Mouse (Mus musculus): Measurements from ENCODE around the gene Hoxd9.

Hoxd9 gene

GRCm38 (mm10) chr2:74683471-74683951 is 14.0 kb upstream of the Hoxd9 start:
- DNase-seq (ENCODE audit: extremely low spot score): no peak

- no peak for DNase-seq (ENCODE audit: extremely low spot score)
These were observed 13.4 kb upstream of the Hoxd9 start for GRCm38 (mm10) chr2:74684106-74684505.

DNA sequence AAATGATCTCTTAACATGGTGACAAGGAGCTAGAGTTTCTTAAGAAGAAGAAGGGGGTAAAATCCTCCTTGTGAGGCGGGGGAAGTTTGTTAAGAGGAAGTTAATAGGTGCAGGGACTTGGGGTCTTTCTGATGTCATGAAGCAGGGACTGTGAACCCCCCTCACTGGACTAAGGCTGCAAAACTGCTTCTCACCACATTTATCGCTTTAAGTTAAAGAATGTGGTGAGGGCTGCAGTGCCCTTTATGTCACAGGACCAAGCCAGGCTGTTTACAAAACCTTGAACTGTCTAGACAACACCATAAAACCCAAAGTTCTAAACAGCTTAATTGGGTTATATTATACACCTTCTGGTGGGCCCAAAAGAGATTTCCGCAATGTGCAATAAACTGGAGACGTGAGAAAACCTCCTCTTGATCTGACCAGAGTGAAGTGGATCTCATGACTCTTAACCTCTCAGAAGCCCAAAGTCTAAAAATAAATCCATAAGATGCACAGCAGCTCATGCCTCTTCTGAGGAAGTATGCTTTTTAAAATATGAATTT is 12.4 kb upstream of the Hoxd9 start:
- no peak for DNase-seq (ENCODE audit: extremely low spot score)

DNA sequence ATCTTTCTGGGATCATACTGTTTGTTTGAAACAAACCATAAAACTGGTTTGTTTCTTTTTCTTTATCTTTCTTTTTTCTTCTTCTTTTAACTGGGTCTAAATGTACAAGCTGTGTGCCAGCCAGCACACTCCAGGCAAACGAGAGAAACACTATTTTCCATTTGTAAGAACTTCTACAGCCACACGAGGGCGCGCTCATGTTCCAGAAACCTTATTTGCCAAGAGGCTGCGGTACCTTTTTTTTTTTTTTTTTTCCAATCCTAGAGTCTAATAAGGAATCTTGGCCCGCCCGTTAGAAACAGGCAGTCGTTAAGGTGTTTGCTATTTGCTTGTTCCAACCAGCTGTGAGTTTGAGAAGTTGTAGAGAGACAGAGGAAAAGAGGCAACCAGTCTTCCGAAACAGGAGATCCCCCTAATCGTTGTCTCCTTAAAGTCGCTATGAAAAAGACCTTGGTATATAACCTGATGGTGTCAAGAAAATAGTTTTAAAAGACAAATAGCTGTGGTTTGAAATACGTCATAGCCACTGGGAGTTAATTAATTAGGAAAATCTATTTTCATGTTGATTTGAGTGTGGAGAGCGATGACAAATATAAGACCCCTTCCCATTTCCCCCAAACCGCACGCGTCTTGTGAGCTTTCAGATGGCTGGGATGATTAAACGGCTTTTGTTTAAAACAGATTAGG is 11.1 kb upstream of the Hoxd9 start:
- no peak for DNase-seq (ENCODE audit: extremely low spot score)

DNA sequence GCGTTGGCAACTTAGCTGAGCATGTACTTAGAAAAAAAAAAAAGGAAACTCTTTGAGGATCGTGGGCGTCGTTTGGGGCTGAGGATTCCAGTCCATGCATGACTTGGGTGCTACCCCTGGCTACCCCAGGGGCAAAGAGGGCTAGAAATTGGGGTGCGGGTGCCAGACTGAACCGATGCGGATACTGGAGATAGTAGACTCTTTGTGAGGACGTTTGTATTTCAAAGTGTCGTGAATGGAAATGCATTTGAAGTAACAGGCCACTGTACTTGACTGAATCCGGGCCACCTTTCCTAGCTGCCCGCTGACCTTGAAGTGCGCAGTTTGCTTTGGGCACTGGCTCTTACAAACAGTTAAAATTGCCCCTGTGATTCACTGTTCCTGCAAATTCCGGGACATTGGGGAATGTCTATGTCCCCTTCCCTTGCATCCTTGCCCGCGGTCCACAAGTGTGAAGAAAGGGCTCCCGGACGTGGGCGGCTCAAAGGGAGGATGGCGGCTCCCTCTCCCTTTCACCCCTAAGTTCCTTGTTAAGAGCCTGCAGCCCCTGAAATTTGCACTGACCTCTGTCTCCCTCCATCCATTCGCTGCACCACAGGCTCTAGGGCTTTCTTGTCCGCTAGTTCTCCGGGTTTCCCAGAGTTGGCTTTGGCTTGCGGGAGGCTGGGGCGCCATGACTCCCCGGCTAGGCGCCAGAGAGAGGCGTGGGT is 10.4 kb upstream of the Hoxd9 start:
- no peak for DNase-seq (ENCODE audit: extremely low spot score)

GRCm38 (mm10) chr2:74687698-74688555 is 9.6 kb upstream of the Hoxd9 start:
- no peak for DNase-seq (ENCODE audit: extremely low spot score)

- no peak for DNase-seq (ENCODE audit: extremely low spot score)
These were observed 8.5 kb upstream of the Hoxd9 start for GRCm38 (mm10) chr2:74688795-74689573.

GRCm38 (mm10) chr2:74689574-74690337 is 7.8 kb upstream of the Hoxd9 start:
- no peak for DNase-seq (ENCODE audit: extremely low spot score)

DNA sequence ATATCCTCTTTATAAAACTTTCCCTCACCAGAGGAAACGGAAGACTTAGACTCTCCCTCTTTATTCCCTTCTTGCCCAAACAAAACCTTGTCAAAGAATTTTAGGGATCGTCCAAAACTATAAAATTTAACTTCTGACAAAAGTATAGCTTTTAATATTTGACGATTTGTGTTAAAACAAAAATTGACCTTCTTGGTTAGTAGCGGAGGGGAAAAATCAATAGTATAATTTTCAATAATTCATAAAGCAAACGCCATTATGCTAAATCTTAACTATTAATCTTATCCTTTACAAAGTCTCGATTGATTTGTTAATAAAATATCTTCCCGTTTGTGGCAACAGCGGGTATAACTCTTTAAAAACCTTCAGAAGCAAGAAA is 7.2 kb upstream of the Hoxd9 start:
- DNase-seq (ENCODE audit: extremely low spot score): no peak

GRCm38 (mm10) chr2:74691022-74691951 is 6.2 kb upstream of the Hoxd9 start, which contains the start of gene Hoxd10:
Gene Hoxd10 (plus strand): TSS chr2:74691924.
- peak; percentile 85 for DNase-seq (ENCODE audit: extremely low spot score)

- no peak for DNase-seq (ENCODE audit: extremely low spot score)
These were observed 5.3 kb upstream of the Hoxd9 start for GRCm38 (mm10) chr2:74691995-74692807.

DNA sequence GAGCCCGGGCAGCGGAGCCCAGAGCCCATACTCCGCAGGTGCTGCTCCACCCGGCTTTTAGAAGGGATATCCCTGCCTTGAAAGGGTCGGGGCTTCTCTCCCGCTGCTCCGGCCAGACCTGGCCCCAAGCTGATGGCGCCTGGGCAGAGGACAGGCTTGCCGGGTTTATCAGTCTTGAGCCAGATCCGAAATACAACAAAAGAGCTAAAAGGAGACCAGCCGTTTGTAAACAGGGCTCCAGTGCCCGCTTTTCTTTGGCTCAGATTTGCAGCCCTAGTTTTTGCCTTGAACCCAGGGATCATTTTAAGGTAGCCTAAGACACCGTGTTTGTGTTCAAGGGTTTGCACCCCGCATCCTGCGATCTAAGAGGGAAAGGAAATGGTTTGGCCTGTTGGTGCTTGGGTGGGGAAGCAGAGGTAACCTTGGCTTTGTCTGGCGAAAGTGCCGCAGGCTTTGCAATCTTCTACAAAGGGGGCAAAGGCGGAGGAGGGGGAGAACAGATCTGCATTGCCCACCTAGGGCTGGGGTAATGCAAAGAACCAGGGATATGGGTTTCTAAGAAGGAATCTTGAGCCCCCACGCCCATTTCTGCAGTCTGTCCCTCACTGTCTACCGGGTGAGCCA is 4.6 kb upstream of the Hoxd9 start:
- no peak for DNase-seq (ENCODE audit: extremely low spot score)

DNA sequence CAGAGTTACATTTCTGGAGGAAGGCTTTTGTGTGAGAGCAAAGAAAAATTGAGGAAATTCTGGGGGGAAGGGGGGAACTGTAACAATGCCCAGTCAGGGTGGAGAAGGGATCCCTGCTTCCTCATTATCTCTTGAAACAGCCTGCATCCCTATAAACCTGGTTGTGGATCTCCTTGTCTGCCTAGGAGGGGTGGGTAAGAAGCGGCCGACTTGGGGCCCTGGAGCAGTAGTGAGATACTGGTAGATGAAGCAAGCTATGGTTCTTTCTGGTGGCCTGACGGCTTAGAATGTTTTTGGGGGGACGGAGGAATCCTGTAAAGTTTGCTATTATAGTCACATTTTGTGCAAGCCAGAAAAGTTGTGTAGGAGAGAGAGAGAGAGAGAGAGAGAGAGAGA is 4.1 kb upstream of the Hoxd9 start:
- no peak for DNase-seq (ENCODE audit: extremely low spot score)

GRCm38 (mm10) chr2:74694066-74694465 is 3.5 kb upstream of the Hoxd9 start:
- no peak for DNase-seq (ENCODE audit: extremely low spot score)

GRCm38 (mm10) chr2:74695383-74695782 is 2.1 kb upstream of the Hoxd9 start:
- DNase-seq (ENCODE audit: extremely low spot score): no peak

GRCm38 (mm10) chr2:74695813-74696430 is 1.6 kb upstream of the Hoxd9 start:
- DNase-seq (ENCODE audit: extremely low spot score): no peak

DNA sequence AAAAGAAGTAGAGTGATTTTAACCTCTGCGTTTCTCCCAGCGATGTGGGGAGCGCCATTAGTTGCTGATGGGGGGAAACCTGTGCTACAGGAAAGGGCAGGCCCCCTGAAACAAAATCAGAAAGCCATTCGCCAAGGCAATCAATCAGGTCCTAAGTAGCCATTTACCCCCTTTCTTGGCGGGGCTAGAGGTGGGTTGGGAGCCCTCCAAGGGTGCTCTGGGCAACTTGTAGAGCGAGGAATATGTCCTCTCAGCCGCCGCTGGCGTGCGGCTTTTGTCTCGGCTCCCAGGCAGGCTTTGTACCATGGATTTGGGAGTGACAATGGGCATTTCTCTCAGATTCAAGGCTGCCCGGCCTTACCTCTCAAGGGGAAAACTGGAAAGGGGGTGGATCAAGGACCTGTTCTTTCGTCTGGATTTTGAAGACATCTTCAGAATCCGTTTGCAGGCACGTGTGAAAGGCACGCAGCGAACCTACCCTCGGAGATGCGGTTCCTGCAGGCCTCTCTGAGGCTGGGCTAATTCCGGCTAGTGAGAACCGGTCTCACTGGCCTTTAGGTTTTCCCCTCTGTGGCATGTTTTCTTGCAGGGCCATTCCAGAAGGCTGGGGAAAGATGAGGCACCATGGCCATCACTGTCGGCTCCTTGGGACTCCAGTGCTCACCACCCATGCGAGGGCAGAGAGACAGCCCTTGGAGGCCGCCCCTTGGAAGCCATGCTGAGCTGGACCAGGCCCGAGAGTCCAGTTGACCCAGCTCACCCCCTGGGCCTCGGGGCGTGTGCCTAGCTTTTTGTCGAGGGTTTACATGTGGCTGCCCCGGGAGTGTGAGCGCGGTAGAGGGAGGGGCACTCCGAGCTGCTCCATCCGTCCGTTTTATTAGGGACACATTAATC is 838 bp upstream of the Hoxd9 start:
- DNase-seq (ENCODE audit: extremely low spot score): no peak
